Mouse (Mus musculus) neural tube, embryonic 15.5 days (tissue): Measurements from ENCODE around the gene B4galt2. TPM values are rescaled to one million over a fixed set of nuclear protein-coding genes. Genes with fewer than 3 reads are reported as not detected.
A peak's percentile ranks its signal among the peaks of the same experiment; 100 is the strongest.

Source experiments
- ATAC-seq: fragments of 200-750 bp; cut with Nextera tagmentation; 2 replicates; pipeline ENCODE4 v1.8.0; 2017; ENCODE audit warnings: mild to moderate bottlenecking, moderate TSS enrichment, moderate library complexity; ENCODE audit not compliant: low FRiP score
- H3K27ac ChIP-seq: fragments of 300-500 bp; sonication (generic); replicated peaks from 2 replicates; pipeline ENCODE4 v1.5.1; 2015; ENCODE audit warnings: mild to moderate bottlenecking, inconsistent platforms
- H3K27me3 ChIP-seq: fragments of 300-500 bp; sonication (generic); replicated peaks from 2 replicates; pipeline ENCODE4 v1.6.1; 2015; ENCODE audit warnings: inconsistent platforms
- H3K36me3 ChIP-seq: fragments of 300-500 bp; sonication (generic); 2 replicates; pipeline ENCODE4 v1.6.1; 2015; ENCODE audit warnings: inconsistent platforms
- H3K4me1 ChIP-seq: fragments of 300-500 bp; sonication (generic); 2 replicates; pipeline ENCODE4 v1.6.1; 2015; ENCODE audit warnings: inconsistent platforms
- H3K4me2 ChIP-seq: fragments of 300-500 bp; sonication (generic); 2 replicates; pipeline ENCODE4 v1.6.1; 2015; ENCODE audit warnings: inconsistent platforms, mild to moderate bottlenecking, moderate library complexity
- H3K4me3 ChIP-seq: fragments of 300-500 bp; sonication (generic); replicated peaks from 2 replicates; pipeline ENCODE4 v1.5.1; 2015; ENCODE audit warnings: mild to moderate bottlenecking, inconsistent platforms
- H3K9ac ChIP-seq: fragments of 300-500 bp; sonication (generic); replicated peaks from 2 replicates; pipeline ENCODE4 v1.6.1; 2015; ENCODE audit warnings: mild to moderate bottlenecking, inconsistent platforms
- H3K9me3 ChIP-seq: fragments of 300-500 bp; sonication (generic); replicated peaks from 2 replicates; pipeline ENCODE4 v1.6.1; 2016; ENCODE audit warnings: inconsistent platforms
- WGBS: fragments of 180-500 bp; shearing (Covaris S2); methylation state at CpG from one replicate; pipeline ENCODE4 v1.1.7; 2015; ENCODE audit warnings: mixed read lengths; 5-methylcytosine and 5-hydroxymethylcytosine counted together
- polyA plus RNA-seq: library from polyadenylated mRNA; unstranded; fragments of >200 nt; fragmentation: Nextera tagmentation; extraction: Ambion mirVana; gene quantifications from 2 replicates; pipeline ENCODE4 v1.2.1, GENCODE M21; 2015

The B4galt2 gene
- polyA plus RNA-seq, 1 experiment from 2014 or later: 58.6 TPM

DNA sequence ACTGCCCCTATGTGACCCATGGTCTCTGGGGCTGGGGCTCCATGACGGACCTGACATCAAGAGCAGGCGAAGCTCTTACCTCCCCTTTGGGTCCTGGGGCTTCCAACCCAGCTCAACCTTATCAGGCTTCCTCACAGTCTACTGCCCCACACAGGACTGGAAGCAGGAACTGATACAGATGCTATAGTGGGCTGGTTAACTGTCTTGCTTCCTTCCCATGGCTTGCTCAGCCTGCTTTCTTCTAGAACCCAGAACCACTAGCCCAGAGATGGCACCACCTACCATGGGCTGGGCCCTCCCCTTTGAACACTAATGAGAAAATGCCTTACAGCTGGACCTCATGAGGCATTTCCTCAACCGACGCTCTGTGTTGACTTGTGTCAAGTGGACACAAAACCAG lies 34.1 kb upstream of the B4galt2 start:
- H3K27ac ChIP-seq: no peak overlapping the region
- H3K36me3 ChIP-seq: no peaks in the 10 kb centered on the region
- H3K4me2 ChIP-seq: no peak overlapping the region
- peaks cover 29% of the 10 kb centered on the region for H3K4me1 ChIP-seq
- WGBS: 96% methylated on average over 4 of the region's 4 CpGs
- H3K9ac ChIP-seq: no peak overlapping the region
- no peaks in the 10 kb centered on the region for H3K27me3 ChIP-seq
- no peak for ATAC-seq
- H3K4me3 ChIP-seq: no peak overlapping the region
- no peaks in the 10 kb centered on the region for H3K9me3 ChIP-seq

GRCm38 (mm10) chr4:117916386-117916785 lies 33.1 kb upstream of the B4galt2 start:
- peaks cover 6% of the 10 kb centered on the region for H3K36me3 ChIP-seq
- no peaks in the 10 kb centered on the region for H3K9me3 ChIP-seq
- H3K4me3 ChIP-seq: no peak overlapping the region
- no peaks in the 10 kb centered on the region for H3K27me3 ChIP-seq
- H3K27ac ChIP-seq: no peak overlapping the region
- ATAC-seq: no peak
- H3K9ac ChIP-seq: no peak overlapping the region
- H3K4me2 ChIP-seq: peak overlapping the region; percentile 99
- 85% methylated on average over 5 of the region's 5 CpGs for WGBS
- peaks cover 39% of the 10 kb centered on the region for H3K4me1 ChIP-seq

- peak overlapping the region; percentile 87 for H3K9ac ChIP-seq
- 5% methylated on average over 19 of the region's 19 CpGs for WGBS
- no peaks in the 10 kb centered on the region for H3K9me3 ChIP-seq
- ATAC-seq: peak; percentile 3; the same call in 1 of the 2 replicates
- peaks cover 14% of the 10 kb centered on the region for H3K36me3 ChIP-seq
- no peaks in the 10 kb centered on the region for H3K27me3 ChIP-seq
- H3K4me3 ChIP-seq: peak overlapping the region; percentile 88
- peaks cover 47% of the 10 kb centered on the region for H3K4me1 ChIP-seq
- peak overlapping the region; percentile 90 for H3K27ac ChIP-seq
- H3K4me2 ChIP-seq: peak overlapping the region; percentile 99
Observed at GRCm38 (mm10) chr4:117915489-117916105, 32.3 kb upstream of the B4galt2 start.

- peak; percentile 95 for ATAC-seq
- peaks cover 55% of the 10 kb centered on the region for H3K4me1 ChIP-seq
- H3K9ac ChIP-seq: peak within 1 kb of the TSS; percentile 87
- H3K4me2 ChIP-seq: peak within 1 kb of the TSS; percentile 99
- no peaks in the 10 kb centered on the region for H3K27me3 ChIP-seq
- WGBS: under 1% methylated on average over 61 of the region's 61 CpGs
- H3K9me3 ChIP-seq: no peaks in the 10 kb centered on the region
- peaks cover 15% of the 10 kb centered on the region for H3K36me3 ChIP-seq
- H3K27ac ChIP-seq: peak within 1 kb of the TSS; percentile 90
- peak within 1 kb of the TSS; percentile 88 for H3K4me3 ChIP-seq
Observed at GRCm38 (mm10) chr4:117914591-117915442, 31.5 kb upstream of the B4galt2 start, which contains the start of gene Ipo13. Ipo13 (minus strand) TSS chr4:117914999.

GRCm38 (mm10) chr4:117914031-117914430 lies 30.7 kb upstream of the B4galt2 start:
- H3K27ac ChIP-seq: peak overlapping the region; percentile 90

GRCm38 (mm10) chr4:117913421-117913820 lies 30.1 kb upstream of the B4galt2 start:
- ATAC-seq: no peak
- WGBS: 60% methylated on average over 3 of the region's 3 CpGs
- H3K27ac ChIP-seq: no peak overlapping the region

More at GRCm38 (mm10) chr4:117914031-117914430, 30.7 kb upstream of the B4galt2 start:
- peaks cover 15% of the 10 kb centered on the region for H3K36me3 ChIP-seq
- peak overlapping the region; percentile 99 for H3K4me2 ChIP-seq
- peak overlapping the region; percentile 88 for H3K4me3 ChIP-seq
- H3K4me1 ChIP-seq: peaks cover 63% of the 10 kb centered on the region
- whole genome bisulfite sequencing: 18% methylated on average over 8 of the region's 8 CpGs
- peak overlapping the region; percentile 87 for H3K9ac ChIP-seq
- ATAC-seq: 0 out of 2 replicates have a peak, but pooled peaks have one; percentile 1
- no peaks in the 10 kb centered on the region for H3K27me3 ChIP-seq
- H3K9me3 ChIP-seq: no peaks in the 10 kb centered on the region

DNA sequence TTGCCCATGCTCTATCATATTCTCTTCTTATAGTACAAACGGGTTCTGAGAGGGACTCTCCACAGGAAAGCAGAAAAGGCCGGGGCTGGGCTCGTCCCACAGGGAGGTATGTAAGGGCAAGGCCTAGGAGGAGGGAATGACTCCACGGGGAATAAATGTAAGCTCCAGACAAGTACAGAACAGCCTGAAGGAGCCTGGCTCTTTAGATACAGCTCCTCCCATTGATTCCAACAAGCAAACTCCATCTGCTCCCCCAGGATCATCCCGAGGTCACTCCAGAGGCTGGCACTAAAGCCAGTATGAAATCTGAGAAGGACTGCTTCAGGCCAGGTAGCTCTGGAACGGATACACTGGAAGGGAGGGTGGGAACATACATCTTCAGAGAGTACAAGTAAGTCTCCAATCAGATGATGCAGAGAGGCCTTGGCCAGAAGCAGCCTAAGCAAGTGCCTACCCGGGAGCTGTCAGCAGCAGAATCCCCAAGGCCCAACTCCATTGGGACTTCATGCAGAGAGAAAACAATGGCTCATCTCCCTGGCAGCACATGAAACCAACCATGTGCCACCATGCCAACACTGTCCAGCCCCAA lies 29.5 kb upstream of the B4galt2 start:
- H3K4me2 ChIP-seq: peak overlapping the region; percentile 99
- H3K27me3 ChIP-seq: no peaks in the 10 kb centered on the region
- H3K27ac ChIP-seq: no peak overlapping the region
- peaks cover 15% of the 10 kb centered on the region for H3K36me3 ChIP-seq
- ATAC-seq: no peak
- peak overlapping the region; percentile 87; the same call in 1 of the 2 replicates for H3K9ac ChIP-seq
- peaks cover 75% of the 10 kb centered on the region for H3K4me1 ChIP-seq
- WGBS: 57% methylated on average over 7 of the region's 7 CpGs
- H3K9me3 ChIP-seq: no peaks in the 10 kb centered on the region
- peak overlapping the region; percentile 88 for H3K4me3 ChIP-seq

More at GRCm38 (mm10) chr4:117913421-117913820, 30.1 kb upstream of the B4galt2 start:
- peak overlapping the region; percentile 88 for H3K4me3 ChIP-seq
- H3K4me2 ChIP-seq: peak overlapping the region; percentile 99
- H3K9ac ChIP-seq: peak overlapping the region; percentile 87
- peaks cover 69% of the 10 kb centered on the region for H3K4me1 ChIP-seq
- no peaks in the 10 kb centered on the region for H3K27me3 ChIP-seq
- H3K9me3 ChIP-seq: no peaks in the 10 kb centered on the region
- H3K36me3 ChIP-seq: peaks cover 15% of the 10 kb centered on the region

DNA sequence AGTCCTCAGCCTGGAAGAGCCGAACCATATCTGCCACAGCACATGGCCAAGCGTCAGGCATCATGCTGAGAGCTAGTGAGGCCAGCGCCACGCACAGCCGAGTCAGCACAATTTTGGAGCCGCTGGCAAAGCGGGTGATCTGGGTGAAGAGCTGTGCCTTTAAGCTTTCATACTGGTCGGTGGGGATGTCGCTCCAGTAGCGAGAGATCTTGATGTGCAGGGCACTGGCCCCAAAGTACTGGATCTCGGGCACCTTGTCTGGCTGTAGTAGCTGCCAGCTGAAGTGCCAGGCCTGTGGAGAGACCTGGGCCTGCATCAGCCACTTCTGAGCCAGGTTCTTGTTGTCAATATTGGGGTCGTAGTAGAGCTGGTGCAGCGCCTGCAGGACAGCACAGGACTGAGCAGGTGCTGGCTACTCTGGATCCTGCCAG lies 28.9 kb upstream of the B4galt2 start:
- no peak for ATAC-seq
- 92% methylated on average over 13 of the region's 13 CpGs for WGBS
- Histone ChIP-seq H3K4me3 (no peak overlapping the region), H3K4me1 (peaks cover 79% of the 10 kb centered on the region), H3K36me3 (peaks cover 15% of the 10 kb centered on the region), H3K4me2 (peak overlapping the region; percentile 99), H3K9ac (0 out of 2 replicates have a peak overlapping the region, but pooled peaks have one; percentile 10), H3K27me3 (no peaks in the 10 kb centered on the region), H3K27ac (no peak overlapping the region), H3K9me3 (no peaks in the 10 kb centered on the region)

DNA sequence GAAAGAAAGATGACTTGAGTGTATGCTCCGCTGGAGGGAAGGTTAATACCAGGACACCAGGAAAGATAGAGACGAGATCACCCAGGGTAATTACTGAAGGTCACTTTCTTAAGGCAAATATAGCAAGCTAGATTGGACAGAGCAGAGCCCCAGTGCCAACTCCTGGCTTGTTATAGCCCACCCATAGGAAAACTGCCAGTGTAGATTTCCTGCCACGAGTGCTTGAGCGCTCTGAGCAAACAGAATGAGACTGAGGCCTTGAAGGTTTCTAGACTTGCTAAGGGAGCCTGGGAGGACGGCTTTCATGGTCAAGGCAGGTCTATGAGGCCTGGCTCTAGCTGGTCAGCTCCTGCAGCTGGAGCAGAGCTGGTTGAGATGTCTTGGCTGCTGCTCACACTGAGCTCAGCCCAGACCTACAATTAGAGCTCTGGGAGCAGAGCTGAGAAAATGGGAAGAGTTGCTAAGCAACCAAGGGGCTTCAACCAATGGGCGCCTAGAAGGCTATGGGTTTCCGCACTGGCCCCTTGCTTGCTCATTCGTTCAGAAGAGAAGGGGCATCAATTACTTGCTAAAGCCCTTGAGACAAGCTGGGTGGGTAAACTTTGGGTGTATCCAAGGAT lies 25.7 kb upstream of the B4galt2 start:
- peak overlapping the region; percentile 30; the same call in 1 of the 2 replicates for H3K9ac ChIP-seq

GRCm38 (mm10) chr4:117906196-117906595 lies 22.9 kb upstream of the B4galt2 start:
- peaks cover 56% of the 10 kb centered on the region for H3K36me3 ChIP-seq
- no peaks in the 10 kb centered on the region for H3K27me3 ChIP-seq
- H3K27ac ChIP-seq: no peak overlapping the region
- H3K9ac ChIP-seq: no peak overlapping the region
- peaks cover 41% of the 10 kb centered on the region for H3K4me1 ChIP-seq
- no peak overlapping the region for H3K4me2 ChIP-seq
- no peak for ATAC-seq
- H3K9me3 ChIP-seq: no peaks in the 10 kb centered on the region
- H3K4me3 ChIP-seq: no peak overlapping the region
- WGBS: 94% methylated on average over 3 of the region's 3 CpGs

More for the DNA sequence above, 25.7 kb upstream of the B4galt2 start:
- Histone ChIP-seq H3K27ac (peak overlapping the region; percentile 86), H3K9me3 (no peaks in the 10 kb centered on the region), H3K4me1 (peaks cover 68% of the 10 kb centered on the region), H3K4me3 (peak overlapping the region; percentile 23), H3K4me2 (peak overlapping the region; percentile 56), H3K27me3 (no peaks in the 10 kb centered on the region), H3K36me3 (peaks cover 37% of the 10 kb centered on the region)
- ATAC-seq: peak; percentile 82
- WGBS: 31% methylated on average over 8 of the region's 8 CpGs

DNA sequence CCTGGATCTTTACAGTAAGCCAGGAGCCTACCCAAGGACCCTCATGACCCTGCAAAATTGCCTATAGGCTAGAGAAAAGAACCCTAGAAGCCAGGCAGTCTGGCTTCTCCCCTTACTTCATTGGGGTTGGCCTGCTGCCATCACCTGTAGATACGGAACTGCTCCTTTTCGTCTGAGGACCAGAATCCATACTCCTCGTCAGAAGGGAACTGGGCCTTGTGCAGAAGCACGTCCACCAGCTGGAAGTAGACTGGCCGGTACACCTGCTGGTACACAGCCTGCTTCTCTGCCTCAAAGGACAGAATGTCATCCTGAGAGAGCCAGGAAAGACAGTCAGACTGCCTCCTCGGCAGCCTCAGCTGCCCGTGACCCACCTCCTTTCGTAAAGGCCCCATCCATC lies 21.5 kb upstream of the B4galt2 start:
- no peak overlapping the region for H3K27ac ChIP-seq
- H3K36me3 ChIP-seq: peaks cover 63% of the 10 kb centered on the region
- H3K27me3 ChIP-seq: no peaks in the 10 kb centered on the region
- H3K4me2 ChIP-seq: no peak overlapping the region
- peaks cover 27% of the 10 kb centered on the region for H3K4me1 ChIP-seq
- H3K4me3 ChIP-seq: no peak overlapping the region
- ATAC-seq: no peak
- no peaks in the 10 kb centered on the region for H3K9me3 ChIP-seq
- H3K9ac ChIP-seq: no peak overlapping the region
- WGBS: 96% methylated on average over 8 of the region's 8 CpGs
